Mouse (Mus musculus): ENCODE data around the gene Defb26. TPM values are rescaled to one million over a fixed set of nuclear protein-coding genes. Genes with fewer than 3 reads are reported as not detected.

Gene Defb26
- polyA plus RNA-seq, 1 experiment from 2014 or later: not detected

DNA sequence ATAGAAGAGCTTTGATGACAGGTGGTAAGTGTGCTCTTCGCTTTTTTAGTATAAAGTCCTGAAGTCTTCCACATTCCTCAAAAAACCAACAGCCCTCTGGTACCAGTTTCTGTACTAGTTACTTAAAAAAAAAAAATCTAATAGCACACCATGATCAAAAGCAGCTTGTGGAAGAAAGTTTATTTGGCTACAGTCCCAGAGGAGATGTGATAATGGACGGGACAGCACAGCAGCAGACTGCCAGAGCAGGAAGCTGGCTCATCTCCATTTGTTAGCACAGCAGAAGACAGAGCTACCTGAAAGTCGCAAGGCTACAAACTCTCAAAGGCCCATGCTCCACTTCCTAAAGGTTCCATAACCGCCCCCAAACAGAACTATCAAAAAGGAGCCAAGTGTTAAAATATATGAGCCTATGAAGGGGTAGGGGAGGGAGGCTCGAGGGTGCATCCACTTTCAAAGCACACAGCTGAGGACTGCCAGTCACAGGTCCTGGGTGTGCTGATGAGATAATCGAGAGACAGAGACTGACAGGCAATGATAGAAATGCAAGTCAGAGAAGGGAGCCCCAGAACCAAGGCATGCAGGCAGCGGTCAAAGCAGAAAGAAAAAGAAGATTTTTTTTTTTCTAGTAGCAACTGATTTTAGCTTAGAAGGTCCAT is 11.2 kb downstream of the Defb26 start:
- Histone ChIP-seq H3K4me2 (no peak overlapping the region), H3K9me3 (no peaks in the 10 kb centered on the region), H3K27me3 (no peaks in the 10 kb centered on the region), H3K9ac (no peak overlapping the region), H3K4me3 (no peak overlapping the region), H3K4me1 (replicated peaks) (no peaks in the 10 kb centered on the region), H3K36me3 (no peaks in the 10 kb centered on the region), H3K27ac (no peak overlapping the region)
- ATAC-seq (ENCODE audit: low FRiP score): no peak
- 77% methylated on average over 7 of the region's 7 CpGs for WGBS

DNA sequence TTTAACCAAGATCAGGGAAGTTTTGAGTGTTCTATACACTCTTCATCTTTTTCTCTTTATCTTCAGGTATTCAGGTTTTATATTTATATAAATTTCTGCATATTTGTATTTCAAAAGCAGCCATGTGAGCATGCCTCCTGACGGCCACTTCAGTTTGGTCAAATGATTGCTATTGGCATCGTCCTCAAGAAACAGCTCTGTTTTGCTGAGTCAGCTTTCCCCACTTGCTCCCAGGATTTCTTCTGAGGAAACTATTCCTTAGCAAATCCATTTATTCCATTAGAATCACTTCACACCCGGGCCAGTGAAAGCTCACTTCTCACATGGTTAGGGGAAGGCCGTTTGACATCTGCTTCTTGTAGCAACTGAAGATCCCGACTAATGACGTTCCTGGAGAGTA is 13.5 kb downstream of the Defb26 start:
- Histone ChIP-seq H3K9ac (no peak overlapping the region), H3K4me1 (replicated peaks) (no peaks in the 10 kb centered on the region), H3K4me2 (no peak overlapping the region), H3K36me3 (no peaks in the 10 kb centered on the region), H3K9me3 (no peaks in the 10 kb centered on the region), H3K27me3 (no peaks in the 10 kb centered on the region), H3K4me3 (no peak overlapping the region), H3K27ac (no peak overlapping the region)
- no peak for ATAC-seq (ENCODE audit: low FRiP score)
- 80% methylated on average over 6 of the region's 6 CpGs for WGBS

DNA sequence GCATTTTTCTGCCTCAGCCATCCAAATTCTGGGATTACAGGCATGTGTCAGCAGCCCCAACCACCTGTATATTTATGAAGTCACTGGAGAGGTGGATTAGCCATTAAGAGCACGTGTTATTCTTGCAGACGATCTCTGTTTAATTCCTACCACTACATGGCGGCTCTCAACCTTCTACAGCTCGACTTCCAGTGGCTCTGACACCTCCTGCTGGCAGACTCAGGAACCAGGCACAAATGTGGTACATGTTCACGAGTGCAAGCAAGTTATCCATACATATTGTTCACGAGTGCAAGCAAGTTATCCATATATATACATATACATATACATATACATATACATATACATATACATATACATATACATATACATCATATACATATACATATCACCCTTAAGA is 18.3 kb downstream of the Defb26 start:
- no peak for ATAC-seq (ENCODE audit: low FRiP score)
- no peak overlapping the region for H3K27ac ChIP-seq
- no peaks in the 10 kb centered on the region for H3K36me3 ChIP-seq
- H3K9ac ChIP-seq: no peak overlapping the region
- no peaks in the 10 kb centered on the region for H3K27me3 ChIP-seq
- H3K9me3 ChIP-seq: no peaks in the 10 kb centered on the region
- no peaks in the 10 kb centered on the region for H3K4me1 ChIP-seq (replicated peaks)
- no peak overlapping the region for H3K4me2 ChIP-seq
- WGBS: 81% methylated on average over 6 of the region's 6 CpGs
- H3K4me3 ChIP-seq: no peak overlapping the region

DNA sequence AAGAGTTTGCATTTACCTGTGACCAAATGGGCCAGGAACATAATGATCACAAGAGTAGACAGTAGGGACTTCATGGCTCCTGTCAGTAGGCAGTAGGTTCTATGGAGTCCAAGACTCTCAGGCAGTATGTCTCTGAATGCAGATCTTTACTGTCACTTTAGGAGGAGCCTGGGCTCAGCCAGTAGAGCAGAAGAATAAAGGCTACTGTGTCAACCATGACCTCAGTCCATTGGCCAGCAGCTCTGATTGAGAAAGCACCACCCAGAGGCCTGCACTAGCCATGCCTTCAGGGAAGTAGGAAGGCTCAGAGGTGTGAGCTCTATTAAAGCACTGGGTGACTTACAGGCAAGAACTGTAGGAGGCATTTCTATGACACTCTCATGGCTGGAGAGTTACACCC is 21.5 kb downstream of the Defb26 start, which contains the start of gene Defb22:
TSS of gene Defb22 (minus strand) at position 101 of the 400 bp plus-strand sequence.
- no peaks in the 10 kb centered on the region for H3K27me3 ChIP-seq
- H3K36me3 ChIP-seq: no peaks in the 10 kb centered on the region
- no peak for ATAC-seq (ENCODE audit: low FRiP score)
- no peaks in the 10 kb centered on the region for H3K9me3 ChIP-seq
- H3K27ac ChIP-seq: no peak within 1 kb of the TSS
- H3K4me1 ChIP-seq (replicated peaks): no peaks in the 10 kb centered on the region
- H3K9ac ChIP-seq: no peak within 1 kb of the TSS
- H3K4me3 ChIP-seq: no peak within 1 kb of the TSS
- no peak within 1 kb of the TSS for H3K4me2 ChIP-seq

DNA sequence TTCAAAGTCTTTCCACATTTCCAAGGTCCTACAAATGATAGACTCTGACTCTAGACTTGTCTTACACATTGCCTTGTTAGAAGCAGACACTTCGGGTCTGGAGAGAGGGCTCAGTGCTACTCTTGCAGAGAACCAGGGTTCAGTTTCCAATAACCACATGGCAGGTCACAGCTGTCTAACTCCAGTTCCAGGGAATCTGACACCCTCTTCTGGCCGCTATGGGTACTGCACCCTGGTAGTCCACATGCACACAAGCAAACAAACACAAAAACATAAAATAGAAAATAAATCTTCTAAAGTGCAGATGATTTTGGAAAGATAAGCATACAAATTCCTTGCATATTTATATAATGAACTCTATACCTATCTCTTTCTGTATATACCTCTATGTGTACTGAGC is 24.5 kb downstream of the Defb26 start:
- Histone ChIP-seq H3K27ac (no peak overlapping the region), H3K4me1 (replicated peaks) (no peaks in the 10 kb centered on the region), H3K36me3 (no peaks in the 10 kb centered on the region), H3K27me3 (no peaks in the 10 kb centered on the region), H3K4me3 (no peak overlapping the region), H3K9ac (no peak overlapping the region), H3K4me2 (no peak overlapping the region), H3K9me3 (no peaks in the 10 kb centered on the region)
- 77% methylated on average over 2 of the region's 2 CpGs for WGBS
- no peak for ATAC-seq (ENCODE audit: low FRiP score)

DNA sequence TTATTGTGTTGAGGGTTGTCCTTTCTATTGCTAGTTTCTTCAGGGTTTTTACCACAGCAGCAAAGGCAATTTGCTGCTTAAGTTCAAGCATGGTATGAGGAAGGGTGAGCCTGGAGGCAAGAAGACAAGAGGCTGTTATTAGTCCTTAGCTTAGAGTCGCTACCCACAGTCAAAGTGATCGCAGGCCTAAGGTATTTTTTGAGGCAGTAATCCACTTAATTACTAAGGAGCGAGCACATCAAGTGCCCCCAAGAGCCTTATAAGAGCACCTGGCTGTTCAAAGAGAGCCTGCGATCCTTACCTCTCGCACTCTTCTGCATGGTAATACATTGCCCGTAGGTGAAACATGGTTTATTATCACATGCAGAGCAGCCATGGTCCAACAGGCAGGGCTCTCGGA is 29.8 kb downstream of the Defb26 start:
- H3K27ac ChIP-seq: no peak overlapping the region
- no peaks in the 10 kb centered on the region for H3K36me3 ChIP-seq
- H3K9me3 ChIP-seq: no peaks in the 10 kb centered on the region
- H3K4me2 ChIP-seq: no peak overlapping the region
- no peak overlapping the region for H3K9ac ChIP-seq
- no peaks in the 10 kb centered on the region for H3K27me3 ChIP-seq
- WGBS: 88% methylated on average over 7 of the region's 7 CpGs
- no peaks in the 10 kb centered on the region for H3K4me1 ChIP-seq (replicated peaks)
- no peak for ATAC-seq (ENCODE audit: low FRiP score)
- H3K4me3 ChIP-seq: no peak overlapping the region

DNA sequence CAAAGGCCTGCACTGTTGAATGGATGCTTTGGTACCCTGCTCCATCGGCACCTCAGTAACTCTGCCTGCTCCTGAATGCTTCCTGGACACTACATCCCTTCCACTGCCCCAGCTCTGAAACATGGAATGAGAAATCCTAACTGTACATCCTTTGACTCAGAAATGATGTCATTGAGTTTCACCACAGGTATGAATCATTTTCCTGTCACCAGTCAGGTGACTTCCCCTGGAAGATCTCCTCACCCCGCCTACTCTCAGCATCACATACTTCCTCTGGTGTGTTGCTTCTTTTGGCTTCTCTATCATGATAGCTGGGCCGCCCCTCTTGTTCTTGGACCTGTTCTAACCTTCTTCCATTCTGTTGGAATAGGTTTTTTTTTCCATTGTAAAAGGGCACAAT is 30.6 kb downstream of the Defb26 start:
- Histone ChIP-seq H3K27me3 (no peaks in the 10 kb centered on the region), H3K36me3 (no peaks in the 10 kb centered on the region), H3K9ac (no peak overlapping the region), H3K4me2 (no peak overlapping the region), H3K4me1 (replicated peaks) (no peaks in the 10 kb centered on the region), H3K4me3 (no peak overlapping the region), H3K9me3 (no peaks in the 10 kb centered on the region), H3K27ac (no peak overlapping the region)
- no peak for ATAC-seq (ENCODE audit: low FRiP score)
- 85% methylated on average over 3 of the region's 3 CpGs for WGBS

DNA sequence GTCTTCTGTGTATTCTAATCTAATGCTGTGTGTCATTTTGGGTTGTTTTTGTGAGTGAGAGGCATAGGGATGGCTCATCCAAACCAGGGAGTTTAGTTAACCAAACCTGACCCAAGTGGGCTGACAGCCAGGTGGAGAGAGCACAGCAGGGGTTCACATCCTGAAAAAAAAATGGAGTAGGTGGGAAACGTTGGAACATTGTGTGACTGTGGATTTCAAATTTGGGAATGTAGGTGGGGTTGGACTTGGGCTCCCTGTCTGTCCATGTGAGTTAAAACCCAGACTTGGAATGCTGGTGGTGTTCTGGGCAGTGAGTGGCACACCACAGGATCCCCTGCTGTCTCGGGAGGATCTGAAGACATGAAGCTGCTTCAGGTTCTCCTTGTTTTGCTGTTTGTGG is 34.7 kb downstream of the Defb26 start, which contains the start of gene Defb20:
TSS of gene Defb20 (plus strand) at position 301 of the 400 bp plus-strand sequence.
- ATAC-seq (ENCODE audit: low FRiP score): no peak
- Histone ChIP-seq H3K36me3 (no peaks in the 10 kb centered on the region), H3K9me3 (no peaks in the 10 kb centered on the region), H3K27ac (no peak within 1 kb of the TSS), H3K4me3 (no peak within 1 kb of the TSS), H3K27me3 (no peaks in the 10 kb centered on the region), H3K4me2 (no peak within 1 kb of the TSS), H3K9ac (no peak within 1 kb of the TSS), H3K4me1 (replicated peaks) (no peaks in the 10 kb centered on the region)
- WGBS: 71% methylated on average over 2 of the region's 2 CpGs

DNA sequence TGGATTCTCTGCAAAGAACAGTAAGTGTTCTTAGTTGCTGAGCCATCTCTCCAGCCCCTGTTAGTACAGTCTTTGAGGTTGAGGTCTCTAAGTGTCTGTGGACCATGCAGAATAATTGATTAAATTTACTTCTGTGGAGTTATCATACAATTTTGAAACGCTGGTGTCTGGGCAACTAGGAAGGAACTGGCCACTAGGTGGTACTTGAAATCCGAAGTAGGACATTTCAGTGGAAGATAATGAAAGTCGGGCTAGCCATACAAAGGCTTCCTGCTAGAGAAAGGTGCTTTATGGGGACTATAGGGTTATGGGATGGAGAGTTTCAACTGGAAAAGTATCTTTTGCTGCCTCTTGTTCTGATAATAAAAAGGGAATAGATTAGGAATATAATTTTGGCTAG is 39.1 kb downstream of the Defb26 start:
- Histone ChIP-seq H3K4me1 (replicated peaks) (no peaks in the 10 kb centered on the region), H3K36me3 (no peaks in the 10 kb centered on the region), H3K9me3 (no peaks in the 10 kb centered on the region), H3K4me3 (no peak overlapping the region), H3K4me2 (no peak overlapping the region), H3K9ac (no peak overlapping the region), H3K27me3 (0 out of 2 replicates have a peak, but pooled peaks cover 3% of the 10 kb centered on the region), H3K27ac (no peak overlapping the region)
- 28% methylated on average over 3 of the region's 3 CpGs for WGBS
- ATAC-seq (ENCODE audit: low FRiP score): no peak

DNA sequence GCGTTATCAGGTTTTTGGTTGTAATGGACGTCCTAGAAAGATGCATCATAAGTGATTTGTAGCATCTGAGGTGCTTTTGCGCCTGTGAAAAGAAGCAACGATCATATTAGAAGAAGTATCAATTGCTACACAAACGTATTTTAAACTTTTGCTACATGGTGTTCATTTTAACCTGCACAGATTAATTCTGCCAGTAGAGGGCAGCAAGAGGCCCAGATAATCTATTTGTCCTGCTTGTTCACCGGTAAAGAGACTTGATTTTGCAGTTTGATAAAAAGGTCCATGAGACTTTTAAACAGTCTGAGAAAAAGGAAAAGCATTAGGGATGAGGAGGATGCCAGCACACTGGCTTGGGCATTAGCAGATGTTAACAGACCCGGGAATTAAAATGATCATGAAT is 40.5 kb downstream of the Defb26 start:
- Histone ChIP-seq H3K9me3 (no peaks in the 10 kb centered on the region), H3K4me1 (replicated peaks) (no peaks in the 10 kb centered on the region), H3K9ac (no peak overlapping the region), H3K4me3 (no peak overlapping the region), H3K4me2 (no peak overlapping the region), H3K27ac (no peak overlapping the region), H3K36me3 (no peaks in the 10 kb centered on the region), H3K27me3 (0 out of 2 replicates have a peak, but pooled peaks cover 3% of the 10 kb centered on the region)
- no peak for ATAC-seq (ENCODE audit: low FRiP score)
- WGBS: 33% methylated on average over 7 of the region's 7 CpGs

DNA sequence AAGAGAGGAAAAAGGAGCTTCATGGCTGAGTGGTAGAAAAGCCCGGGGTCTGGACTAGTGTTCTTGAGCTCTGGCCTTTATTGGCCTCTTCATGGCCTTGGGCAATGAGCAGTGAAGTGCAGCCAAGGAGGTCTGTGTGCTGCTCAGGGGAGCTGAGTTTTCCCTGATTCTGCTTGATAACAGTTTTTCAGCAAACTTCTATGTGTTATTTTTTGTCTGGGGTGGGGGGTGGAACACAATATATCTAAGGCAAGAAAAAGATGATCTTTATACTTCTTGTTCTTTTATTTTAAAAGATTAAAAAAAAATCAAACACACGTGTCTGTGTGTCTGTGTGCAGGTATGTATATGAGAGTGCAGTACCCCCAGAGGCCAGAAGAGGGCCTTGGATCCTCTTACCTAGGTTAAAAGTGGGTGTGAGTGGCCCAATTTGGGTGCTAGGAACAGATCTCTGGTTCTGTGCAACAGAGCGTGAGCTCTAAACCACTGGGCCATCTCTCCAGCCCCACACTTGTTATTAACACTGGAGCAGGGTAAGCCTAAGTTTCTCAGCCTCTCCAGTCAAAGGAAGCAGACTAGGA is 46.8 kb downstream of the Defb26 start, which contains the start of gene Defb23:
TSS of gene Defb23 (minus strand) at position 51 of the 581 bp plus-strand sequence.
- H3K9me3 ChIP-seq: no peaks in the 10 kb centered on the region
- no peak within 1 kb of the TSS for H3K4me2 ChIP-seq
- no peaks in the 10 kb centered on the region for H3K4me1 ChIP-seq (replicated peaks)
- no peaks in the 10 kb centered on the region for H3K27me3 ChIP-seq
- ATAC-seq (ENCODE audit: low FRiP score): no peak
- H3K9ac ChIP-seq: no peak within 1 kb of the TSS
- H3K4me3 ChIP-seq: no peak within 1 kb of the TSS
- WGBS: 94% methylated on average over 3 of the region's 3 CpGs
- no peak within 1 kb of the TSS for H3K27ac ChIP-seq
- no peaks in the 10 kb centered on the region for H3K36me3 ChIP-seq

DNA sequence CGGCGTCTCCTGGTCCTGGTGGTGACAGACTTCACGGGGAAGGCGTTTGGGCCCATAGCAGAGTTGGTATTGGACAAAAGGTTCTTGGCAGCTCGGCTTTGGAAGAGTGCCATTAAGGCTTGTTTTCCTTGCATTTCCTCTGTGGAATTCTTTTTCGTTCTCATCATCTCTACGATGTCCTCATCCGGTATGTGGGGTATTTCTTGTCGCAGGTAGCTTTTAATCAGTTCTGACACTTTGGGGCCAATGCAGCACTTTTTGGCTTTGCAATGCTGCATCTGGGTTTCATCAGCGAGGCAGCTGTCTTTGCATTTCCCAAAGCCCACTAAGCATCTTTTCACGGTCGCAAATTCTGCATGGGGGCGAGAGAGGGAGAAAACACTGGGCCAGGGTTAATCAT is 52.3 kb downstream of the Defb26 start:
- WGBS: 67% methylated on average over 13 of the region's 13 CpGs
- H3K27me3 ChIP-seq: no peaks in the 10 kb centered on the region; the same call in 1 of the 2 replicates
- no peaks in the 10 kb centered on the region for H3K36me3 ChIP-seq
- H3K9me3 ChIP-seq: no peaks in the 10 kb centered on the region
- ATAC-seq (ENCODE audit: low FRiP score): no peak
- no peak overlapping the region for H3K9ac ChIP-seq
- H3K4me3 ChIP-seq: no peak overlapping the region
- no peaks in the 10 kb centered on the region for H3K4me1 ChIP-seq (replicated peaks)
- H3K4me2 ChIP-seq: no peak overlapping the region
- no peak overlapping the region for H3K27ac ChIP-seq
